Mouse (Mus musculus): ENCODE data around the gene Gm13306. TPM values are rescaled to one million over a fixed set of nuclear protein-coding genes. Genes with fewer than 3 reads are reported as not detected.
"Not testable (repeated sequence)": the region's sequence is repeated elsewhere in the genome, so short reads cannot be mapped to it uniquely, and the experiment has no call there.

Gene Gm13306
- total RNA-seq (2022) = 10 to 100 TPM in 1 of 4 experiments, 1 to 10 TPM in 1, not detected in 2; 4.3 to 16.3 TPM

- not testable (repeated sequence) for DNase-seq
These were observed at the start of gene Gm13306 for GRCm38 (mm10) chr4:42153136-42153535. TSS of gene Gm13306 (plus strand) at chr4:42153436.

- not testable (repeated sequence) for DNase-seq
These were observed 38.7 kb upstream of the Gm13306 start, which contains the start of gene Gm13304 for GRCm38 (mm10) chr4:42114517-42114916. TSS of gene Gm13304 (plus strand) at chr4:42114817.

DNA sequence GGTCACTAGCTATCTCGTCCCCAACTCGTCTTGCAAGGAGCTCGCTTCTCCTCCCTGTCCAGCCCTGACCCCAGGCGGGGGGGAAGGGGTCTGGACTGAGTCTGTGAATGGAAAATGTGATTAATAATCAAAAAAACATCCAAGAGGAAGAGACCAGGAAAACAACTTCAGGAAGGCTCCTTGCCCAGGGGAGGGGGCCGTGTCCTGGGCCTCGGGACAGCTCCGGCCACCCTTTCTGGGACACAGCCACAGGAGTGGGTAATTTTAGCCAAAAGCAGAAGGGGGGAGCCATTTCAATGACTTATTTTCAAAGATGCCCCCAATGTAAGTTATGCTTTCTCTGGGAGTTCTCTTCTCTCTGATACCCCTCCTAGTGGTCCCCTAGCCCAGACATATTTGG lies 15.3 kb downstream of the Gm13306 start, which contains the start of gene Gm13305:
TSS of gene Gm13305 (minus strand) at position 101 of the 400 bp plus-strand sequence.
- DNase-seq = not testable (repeated sequence)

- not testable (repeated sequence) for DNase-seq
These were observed 25.0 kb downstream of the Gm13306 start for GRCm38 (mm10) chr4:42178243-42178642.

- DNase-seq = not testable (repeated sequence)
These were observed 30.3 kb downstream of the Gm13306 start for GRCm38 (mm10) chr4:42183234-42184197.

GRCm38 (mm10) chr4:42184324-42184979 lies 31.2 kb downstream of the Gm13306 start:
- DNase-seq = not testable (repeated sequence)

DNA sequence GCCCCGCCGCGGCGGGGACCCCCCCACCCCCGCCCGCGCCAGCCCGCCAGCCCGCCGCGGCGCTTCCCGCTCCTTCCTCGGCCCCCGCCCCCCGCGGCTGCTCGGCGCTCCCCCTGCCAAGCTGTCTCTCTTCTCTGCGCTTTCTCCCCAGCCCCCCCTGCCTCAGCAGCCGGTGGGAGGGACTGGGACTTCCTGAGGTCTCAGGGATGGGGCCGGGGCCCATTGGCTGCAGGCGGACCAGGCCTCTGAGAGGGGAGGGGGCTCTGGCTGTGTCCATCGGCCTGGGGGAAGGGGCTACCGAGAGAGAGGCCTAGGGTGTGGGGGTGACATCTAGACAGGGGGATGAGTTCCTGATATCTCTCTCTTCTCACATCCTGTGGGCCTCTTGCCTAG lies 31.7 kb downstream of the Gm13306 start:
- not testable (repeated sequence) for DNase-seq

Other genes with a start within 250 kb of the Gm13306 start
- not detected for gene Gm21541, start 249.8 kb upstream of the Gm13306 start, total RNA-seq (2022)
- 10 to 100 TPM in 2 of 4 experiments, 1 to 10 TPM in 2; 4.7 to 16.7 (median 10.7) TPM for gene Gm20878, start 211.9 kb upstream of the Gm13306 start, total RNA-seq (2022)
- gene Fam205a4, start 187.4 kb upstream of the Gm13306 start, total RNA-seq (2022) = 1 to 10 TPM in 3 of 4 experiments, under 1 TPM in 1; 0.99 to 2.8 (median 1.6) TPM
- gene Gm21093, start 118.7 kb upstream of the Gm13306 start, total RNA-seq (2022) = 1 to 10 TPM in 3 of 4 experiments, not detected in 1; 1.1 to 1.3 (median 1.2) TPM
- not detected for gene Gm3893, start 62.2 kb upstream of the Gm13306 start, total RNA-seq (2022)
- 1 to 10 TPM; 3.2 to 7.2 (median 6.0) TPM for gene Gm13304, start 38.6 kb upstream of the Gm13306 start, total RNA-seq (2022)
- 1 to 10 TPM in 2 of 4 experiments, under 1 TPM in 2; 0.58 to 2.3 (median 1.4) TPM for gene Gm13305, start 15.2 kb downstream of the Gm13306 start, total RNA-seq (2022)
- gene Gm10600, start 87.2 kb downstream of the Gm13306 start, total RNA-seq (2022) = 1 to 10 TPM in 3 of 4 experiments, not detected in 1; 1.4 to 3.1 (median 1.5) TPM
- gene Ccl21b, start 102.3 kb downstream of the Gm13306 start, total RNA-seq (2022) = not detected
- not detected for gene Gm21953, start 140.8 kb downstream of the Gm13306 start, total RNA-seq (2022)
- under 1 TPM in 1 of 4 experiments, not detected in 3; 0.48 TPM for gene Fam205a3, start 164.9 kb downstream of the Gm13306 start, total RNA-seq (2022)

Measured in adrenal gland, adult 8-10 months (tissue).